Mouse (Mus musculus): Measurements from ENCODE around the gene Rhbdd2. TPM values are rescaled to one million over a fixed set of nuclear protein-coding genes. Genes with fewer than 3 reads are reported as not detected.
A peak's percentile ranks its signal among the peaks of the same experiment; 100 is the strongest.
"Not testable (repeated sequence)": the region's sequence is repeated elsewhere in the genome, so short reads cannot be mapped to it uniquely, and the experiment has no call there.

The Rhbdd2 gene
- 10 to 100 TPM; 80.8 to 90.5 (median 88.2) TPM for total RNA-seq (2022)

DNA sequence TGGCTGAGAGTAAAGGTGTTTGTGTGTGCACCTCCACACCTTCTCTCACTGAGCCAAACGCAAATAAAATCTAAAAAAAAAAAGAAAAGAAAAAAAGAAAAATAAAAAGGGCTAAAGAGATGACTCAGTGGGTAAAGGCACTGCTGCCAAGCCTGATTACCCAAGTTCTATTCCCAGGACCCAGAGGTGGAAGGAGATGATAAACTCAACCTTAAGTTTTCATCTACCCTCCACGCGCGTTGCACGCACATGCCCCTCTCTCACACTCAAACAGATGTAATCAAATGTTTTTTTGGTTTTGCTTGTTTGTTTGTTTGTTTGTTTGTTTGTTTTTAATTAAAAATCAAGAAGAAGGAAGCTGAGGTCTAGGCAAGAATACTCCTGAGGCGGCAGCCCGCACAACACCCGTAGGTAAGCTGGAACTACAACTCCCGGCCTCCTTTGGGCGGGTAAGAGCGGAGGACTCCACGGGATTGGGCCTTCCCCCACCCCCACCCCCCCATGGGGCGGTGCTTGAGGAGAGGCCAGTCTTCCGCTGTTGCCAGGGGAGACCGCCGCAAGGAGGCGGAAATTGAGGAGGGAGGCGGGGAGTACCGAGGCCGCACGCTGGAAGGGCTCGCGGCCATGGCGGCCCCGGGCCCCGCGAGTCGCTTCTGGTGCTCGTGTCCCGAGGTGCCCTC, at the start of gene Rhbdd2:
TSS of gene Rhbdd2 (plus strand) at position 502 of the 680 bp plus-strand sequence.
- DNase-seq (ENCODE audit: low spot score in 2 of 2): peak; percentile 92 to 94

DNA sequence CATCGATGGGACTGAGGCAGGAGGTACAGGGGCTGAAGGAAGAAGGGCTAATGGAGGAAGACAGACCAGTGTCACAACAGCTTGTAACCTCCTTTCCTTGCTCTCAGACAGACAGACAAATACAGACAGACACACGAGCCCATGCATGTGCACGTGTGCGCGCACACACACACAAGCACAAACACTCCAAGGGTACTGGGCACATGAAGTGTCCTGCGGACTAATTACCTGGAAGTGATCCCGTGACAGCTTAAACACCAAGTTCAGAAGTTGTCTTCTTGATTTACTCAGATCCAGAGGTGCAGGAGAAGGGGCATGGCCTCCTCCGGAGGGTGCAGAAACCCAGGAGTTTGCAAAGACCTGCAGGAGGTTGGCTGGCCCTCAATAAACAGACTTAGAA, 46.7 kb upstream of the Rhbdd2 start:
- DNase-seq (ENCODE audit: low spot score in 2 of 2): no peak

GRCm38 (mm10) chr5:135587764-135588163, 44.7 kb upstream of the Rhbdd2 start:
- DNase-seq (ENCODE audit: low spot score in 2 of 2): no peak

DNA sequence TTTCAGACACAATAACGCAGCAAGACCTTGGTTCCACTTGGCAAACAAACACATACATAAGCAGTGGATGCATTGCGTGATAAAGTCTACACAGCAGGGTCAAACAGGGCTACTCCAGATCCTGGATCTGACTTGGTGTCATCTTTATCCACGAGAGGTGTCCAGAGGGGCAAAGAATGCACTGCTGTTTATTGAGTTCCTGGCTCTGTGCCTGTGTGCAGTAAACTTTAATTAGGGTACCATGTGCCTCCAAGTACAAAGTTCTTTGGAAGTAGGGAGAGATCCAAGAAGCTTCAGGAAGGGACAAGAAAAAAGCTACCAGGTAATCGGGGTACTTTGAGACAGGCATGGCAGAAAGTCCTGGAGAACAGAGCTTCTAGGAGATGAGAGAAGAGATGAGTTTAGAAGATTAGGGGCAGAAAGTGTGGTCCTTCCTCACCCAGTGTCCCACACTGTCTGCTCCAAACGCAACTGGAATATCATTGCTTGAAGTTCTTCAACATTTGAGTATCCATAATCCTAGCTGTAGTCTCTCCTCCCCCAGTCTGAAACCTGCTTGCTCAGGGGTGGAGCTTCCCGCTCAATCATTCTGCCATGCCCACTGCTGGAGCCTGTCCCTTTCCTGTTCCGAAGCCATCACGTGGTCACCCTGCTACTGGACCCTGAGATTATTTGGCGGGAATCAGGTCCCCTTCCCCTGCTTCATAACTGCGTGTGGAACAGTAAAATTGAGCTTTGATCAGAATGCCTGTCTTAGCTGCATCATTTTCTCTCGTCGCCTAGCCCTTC, 42.2 kb upstream of the Rhbdd2 start:
- DNase-seq (ENCODE audit: low spot score in 2 of 2): no peak

- DNase-seq (ENCODE audit: low spot score in 2 of 2): not testable (repeated sequence)
Measured at GRCm38 (mm10) chr5:135604643-135605042, 27.8 kb upstream of the Rhbdd2 start.

- not testable (repeated sequence) for DNase-seq (ENCODE audit: low spot score in 2 of 2)
Measured at GRCm38 (mm10) chr5:135606717-135607116, 25.7 kb upstream of the Rhbdd2 start.

DNA sequence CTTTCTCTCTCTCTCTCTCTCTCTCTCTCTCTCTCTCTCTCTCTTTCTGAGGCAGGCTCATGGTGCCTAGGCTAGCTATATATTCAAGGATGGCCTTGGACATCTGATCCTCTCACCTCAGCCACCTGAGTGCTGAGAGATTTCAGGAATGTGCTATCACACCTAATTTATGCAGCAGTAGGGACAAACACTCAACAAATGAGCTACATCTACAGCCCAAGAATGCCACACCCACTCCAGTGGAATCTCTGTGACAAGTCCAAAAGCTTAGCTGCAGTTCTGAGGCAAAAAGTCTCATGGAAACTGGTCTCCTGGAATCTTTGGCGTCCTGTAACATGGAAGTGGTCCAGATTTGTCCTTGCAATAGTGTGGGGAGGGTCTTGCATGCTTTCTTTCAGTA, 24.8 kb upstream of the Rhbdd2 start:
- DNase-seq (ENCODE audit: low spot score in 2 of 2): no peak

- DNase-seq (ENCODE audit: low spot score in 2 of 2): no peak
Measured at GRCm38 (mm10) chr5:135609794-135610193, 22.6 kb upstream of the Rhbdd2 start.

GRCm38 (mm10) chr5:135619741-135620140, 12.7 kb upstream of the Rhbdd2 start:
- not testable (repeated sequence) for DNase-seq (ENCODE audit: low spot score in 2 of 2)

GRCm38 (mm10) chr5:135620526-135620925, 11.9 kb upstream of the Rhbdd2 start:
- DNase-seq (ENCODE audit: low spot score in 2 of 2): no peak

DNA sequence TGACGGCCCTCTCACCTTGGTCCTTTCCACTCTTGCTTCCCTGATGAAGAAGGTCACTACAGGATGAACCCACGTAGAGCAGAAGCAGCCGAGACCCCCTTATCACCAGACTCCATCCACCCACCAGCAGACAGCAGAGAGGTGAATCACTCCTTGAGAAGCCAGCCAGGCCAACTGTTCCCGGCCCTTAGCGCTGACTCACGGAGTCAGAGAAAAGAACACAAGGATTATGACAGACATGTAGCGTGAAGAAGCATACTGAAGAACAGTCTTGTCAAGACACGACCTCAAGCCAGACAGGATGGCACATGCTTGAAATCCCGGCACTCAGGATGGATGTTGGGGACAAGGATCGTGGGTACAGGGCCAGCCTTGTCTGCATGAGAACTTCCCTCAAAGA, 10.7 kb upstream of the Rhbdd2 start:
- DNase-seq (ENCODE audit: low spot score in 2 of 2): no peak

GRCm38 (mm10) chr5:135623006-135623563, 9.3 kb upstream of the Rhbdd2 start:
- DNase-seq (ENCODE audit: low spot score in 2 of 2): no peak

GRCm38 (mm10) chr5:135628916-135629315, 3.5 kb upstream of the Rhbdd2 start:
- no peak for DNase-seq (ENCODE audit: low spot score in 2 of 2)

- DNase-seq (ENCODE audit: low spot score in 2 of 2): no peak
Measured at GRCm38 (mm10) chr5:135629401-135629800, 3.0 kb upstream of the Rhbdd2 start.

GRCm38 (mm10) chr5:135630598-135630997, 1.8 kb upstream of the Rhbdd2 start:
- DNase-seq (ENCODE audit: low spot score in 2 of 2): peak in 1 of 2 experiments; percentile 49

DNA sequence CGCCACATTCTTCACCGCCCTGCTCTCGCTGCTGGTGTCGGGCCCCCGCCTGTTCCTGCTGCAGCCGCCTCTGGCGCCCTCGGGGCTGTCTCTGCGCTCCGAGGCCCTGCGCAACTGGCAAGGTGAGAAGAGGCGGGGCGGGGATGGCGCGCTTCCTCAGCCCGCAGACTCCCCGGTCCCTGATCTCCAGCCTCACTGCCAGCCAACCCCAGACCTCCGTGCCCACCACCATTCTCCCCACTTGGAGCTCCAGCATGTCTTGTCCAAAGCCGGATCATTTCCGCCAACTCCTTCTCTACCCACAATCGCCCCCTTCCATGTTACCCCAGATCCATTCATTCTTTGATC, 353 bp downstream of the Rhbdd2 start:
- no peak for DNase-seq (ENCODE audit: low spot score in 2 of 2)

- DNase-seq (ENCODE audit: low spot score in 2 of 2): no peak
Measured at GRCm38 (mm10) chr5:135639760-135640458, 7.5 kb downstream of the Rhbdd2 start.

GRCm38 (mm10) chr5:135640459-135640789, 8.0 kb downstream of the Rhbdd2 start:
- DNase-seq (ENCODE audit: low spot score in 2 of 2): no peak

GRCm38 (mm10) chr5:135641028-135641427, 8.6 kb downstream of the Rhbdd2 start:
- DNase-seq (ENCODE audit: low spot score in 2 of 2): no peak

- DNase-seq (ENCODE audit: low spot score in 2 of 2): no peak
Measured at GRCm38 (mm10) chr5:135642686-135643551, 10.5 kb downstream of the Rhbdd2 start.

GRCm38 (mm10) chr5:135643552-135643842, 11.1 kb downstream of the Rhbdd2 start:
- no peak for DNase-seq (ENCODE audit: low spot score in 2 of 2)

Data from layer of hippocampus, adult 8-10 months (tissue).